Mouse (Mus musculus) mature B cell (primary cell): ENCODE measurements around the gene Smo.

Experiments
- in situ Hi-C: fragments of 300-500 bp; cut with MboI; formaldehyde crosslinking; loops from 2 replicates; pipeline ENCODE4 v1.14.3; 2019

Smo gene

GRCm38 (mm10) chr6:29735336-29735688 is at the start of gene Smo:
TSS of gene Smo (plus strand) at chr6:29735503.
- in situ Hi-C loops = no loop called here

GRCm38 (mm10) chr6:29685952-29686351 is 49.4 kb upstream of the Smo start:
- in situ Hi-C loops = no loop called here

GRCm38 (mm10) chr6:29689458-29689857 is 45.8 kb upstream of the Smo start:
- in situ Hi-C loops = no loop called here

GRCm38 (mm10) chr6:29693953-29694352 is 41.4 kb upstream of the Smo start, which contains the start of gene Tspan33:
TSS of gene Tspan33 (plus strand) at chr6:29694222.
- in situ Hi-C loops = no loop called here

GRCm38 (mm10) chr6:29694375-29695289 is 40.7 kb upstream of the Smo start:
- in situ Hi-C loops = no loop called here

GRCm38 (mm10) chr6:29695290-29695674 is 40.0 kb upstream of the Smo start:
- in situ Hi-C loops = no loop called here

GRCm38 (mm10) chr6:29695975-29696374 is 39.3 kb upstream of the Smo start:
- in situ Hi-C loops = no loop called here

GRCm38 (mm10) chr6:29697139-29697538 is 38.2 kb upstream of the Smo start:
- in situ Hi-C loops = no loop called here

GRCm38 (mm10) chr6:29697548-29697947 is 37.8 kb upstream of the Smo start:
- in situ Hi-C loops = no loop called here

GRCm38 (mm10) chr6:29699085-29699745 is 36.1 kb upstream of the Smo start:
- in situ Hi-C loops = no loop called here

GRCm38 (mm10) chr6:29701051-29701450 is 34.3 kb upstream of the Smo start:
- in situ Hi-C loops = no loop called here

- in situ Hi-C loops = no loop called here
Observed at GRCm38 (mm10) chr6:29702126-29702525, 33.2 kb upstream of the Smo start.

- in situ Hi-C loops = no loop called here
Observed at GRCm38 (mm10) chr6:29704143-29704542, 31.2 kb upstream of the Smo start.

- in situ Hi-C loops = no loop called here
Observed at GRCm38 (mm10) chr6:29707902-29708301, 27.4 kb upstream of the Smo start.

GRCm38 (mm10) chr6:29711318-29711717 is 24.0 kb upstream of the Smo start:
- in situ Hi-C loops = no loop called here

GRCm38 (mm10) chr6:29712011-29712584 is 23.2 kb upstream of the Smo start:
- in situ Hi-C loops = no loop called here

GRCm38 (mm10) chr6:29716624-29717365 is 18.5 kb upstream of the Smo start:
- in situ Hi-C loops = no loop called here

- in situ Hi-C loops = no loop called here
Observed at GRCm38 (mm10) chr6:29717541-29717940, 17.8 kb upstream of the Smo start.

GRCm38 (mm10) chr6:29717952-29718521 is 17.3 kb upstream of the Smo start:
- in situ Hi-C loops = no loop called here

- in situ Hi-C loops = no loop called here
Observed at GRCm38 (mm10) chr6:29718894-29719329, 16.4 kb upstream of the Smo start.

GRCm38 (mm10) chr6:29721890-29722289 is 13.4 kb upstream of the Smo start:
- in situ Hi-C loops = no loop called here
